Mouse (Mus musculus) liver, embryonic 15.5 days (tissue): Measurements from ENCODE around the gene Fv1. TPM values are rescaled to one million over a fixed set of nuclear protein-coding genes. Genes with fewer than 3 reads are reported as not detected.
A peak's percentile ranks its signal among the peaks of the same experiment; 100 is the strongest.
"Not testable (repeated sequence)": the region's sequence is repeated elsewhere in the genome, so short reads cannot be mapped to it uniquely, and the experiment has no call there.

ENCODE experiments used
- ATAC-seq: fragments of 200-750 bp; cut with Nextera tagmentation; 2 replicates; pipeline ENCODE4 v1.8.0; 2017; ENCODE audit warnings: moderate number of reproducible peaks, mild to moderate bottlenecking, moderate library complexity; ENCODE audit not compliant: insufficient read depth
- H3K27ac ChIP-seq: fragments of 300-500 bp; sonication (generic); replicated peaks from 2 replicates; pipeline ENCODE4 v1.5.1; 2015; ENCODE audit warnings: mild to moderate bottlenecking, inconsistent platforms
- H3K27me3 ChIP-seq: fragments of 300-500 bp; sonication (generic); 2 replicates; pipeline ENCODE4 v1.6.1; 2015; ENCODE audit warnings: mild to moderate bottlenecking, inconsistent platforms
- H3K36me3 ChIP-seq: fragments of 300-500 bp; sonication (generic); replicated peaks from 2 replicates; pipeline ENCODE4 v1.6.1; 2015; ENCODE audit warnings: moderate library complexity, mild to moderate bottlenecking, inconsistent platforms
- H3K4me1 ChIP-seq: fragments of 300-500 bp; sonication (generic); replicated peaks from 2 replicates; pipeline ENCODE4 v1.6.1; 2015; ENCODE audit warnings: inconsistent platforms
- H3K4me2 ChIP-seq: fragments of 300-500 bp; sonication (generic); 2 replicates; pipeline ENCODE4 v1.6.1; 2015; ENCODE audit warnings: moderate library complexity, mild to moderate bottlenecking, inconsistent platforms
- H3K4me3 ChIP-seq: fragments of 300-500 bp; sonication (generic); replicated peaks from 2 replicates; pipeline ENCODE4 v1.5.1; 2015; ENCODE audit warnings: mild to moderate bottlenecking, inconsistent platforms
- H3K9ac ChIP-seq: fragments of 300-500 bp; sonication (generic); 2 replicates; pipeline ENCODE4 v1.6.1; 2015; ENCODE audit warnings: moderate library complexity, mild to moderate bottlenecking, inconsistent platforms
- H3K9me3 ChIP-seq: fragments of 300-500 bp; sonication (generic); replicated peaks from 2 replicates; pipeline ENCODE4 v1.6.1; 2016; ENCODE audit warnings: inconsistent platforms
- WGBS: fragments of 180-500 bp; shearing (Covaris S2); methylation state at CpG from one replicate; pipeline ENCODE4 v1.1.7; 2015; ENCODE audit warnings: mixed read lengths; ENCODE audit not compliant: insufficient replicate concordance; 5-methylcytosine and 5-hydroxymethylcytosine counted together
- polyA plus RNA-seq: library from polyadenylated mRNA; unstranded; fragments of >200 nt; fragmentation: Nextera tagmentation; extraction: Ambion mirVana; gene quantifications from 2 replicates; pipeline ENCODE4 v1.2.1, GENCODE M21; 2015

Gene Fv1
- polyA plus RNA-seq, 1 experiment from 2014 or later: 2.1 TPM

DNA sequence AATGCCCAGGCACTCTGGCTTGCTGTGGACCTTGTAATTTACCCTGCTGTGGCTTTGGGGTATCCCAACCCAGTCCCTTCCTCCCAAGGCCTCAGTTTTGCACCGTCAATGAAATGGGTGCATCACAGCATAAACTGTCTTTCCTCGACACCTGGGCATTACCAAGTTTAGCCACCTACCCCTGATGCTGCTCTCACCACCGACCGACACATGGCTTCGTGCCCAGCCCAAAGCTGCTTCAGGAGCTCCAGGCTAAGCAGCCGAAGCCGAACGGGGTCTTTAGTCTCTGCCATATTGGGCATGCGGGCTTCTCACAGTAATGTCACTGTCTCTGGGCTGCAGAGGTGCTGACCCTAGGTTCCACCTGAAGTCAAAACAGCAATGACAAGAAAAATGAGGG is 2.7 kb upstream of the Fv1 start:
- Histone ChIP-seq H3K4me3 (no peak overlapping the region), H3K9me3 (no peaks in the 10 kb centered on the region), H3K27ac (no peak overlapping the region; the same call in 1 of the 2 replicates), H3K36me3 (peaks cover 51% of the 10 kb centered on the region), H3K4me2 (no peak overlapping the region), H3K9ac (no peak overlapping the region), H3K4me1 (peaks cover 41% of the 10 kb centered on the region), H3K27me3 (no peaks in the 10 kb centered on the region)
- no peak for ATAC-seq
- 91% methylated on average over 9 of the region's 9 CpGs for WGBS

- Histone ChIP-seq H3K36me3 (peaks cover 47% of the 10 kb centered on the region), H3K4me3 (peak overlapping the region; percentile 87), H3K4me1 (peaks cover 43% of the 10 kb centered on the region), H3K4me2 (peak overlapping the region; percentile 80)
- H3K9me3 ChIP-seq, ATAC-seq, H3K27me3 ChIP-seq, H3K27ac ChIP-seq, H3K9ac ChIP-seq: not testable (repeated sequence)
- WGBS: 59% methylated on average over 3 of the region's 3 CpGs
Measured at GRCm38 (mm10) chr4:147866793-147867192, 2.0 kb upstream of the Fv1 start.

GRCm38 (mm10) chr4:147867563-147868449 is 973 bp upstream of the Fv1 start:
- ATAC-seq: no peak

GRCm38 (mm10) chr4:147869238-147869637 is 459 bp downstream of the Fv1 start:
- ATAC-seq: no peak
- Histone ChIP-seq H3K9me3 (no peaks in the 10 kb centered on the region), H3K4me3 (peak overlapping the region; percentile 87), H3K9ac (peak overlapping the region; percentile 59), H3K27ac (peak overlapping the region; percentile 77), H3K4me2 (peak overlapping the region; percentile 83), H3K4me1 (peaks cover 43% of the 10 kb centered on the region), H3K36me3 (peaks cover 46% of the 10 kb centered on the region), H3K27me3 (no peaks in the 10 kb centered on the region)
- 8% methylated on average over 5 of the region's 5 CpGs for WGBS

More at GRCm38 (mm10) chr4:147867563-147868449, 973 bp upstream of the Fv1 start:
- H3K9me3 ChIP-seq: no peaks in the 10 kb centered on the region
- H3K4me2 ChIP-seq: peak overlapping the region; percentile 80
- H3K4me3 ChIP-seq: peak overlapping the region; percentile 87
- H3K27me3 ChIP-seq: no peaks in the 10 kb centered on the region
- WGBS: 4% methylated on average over 22 of the region's 22 CpGs
- peaks cover 45% of the 10 kb centered on the region for H3K36me3 ChIP-seq
- H3K27ac ChIP-seq: peak overlapping the region; percentile 84
- H3K4me1 ChIP-seq: peaks cover 43% of the 10 kb centered on the region
- peak overlapping the region; percentile 84 for H3K9ac ChIP-seq

GRCm38 (mm10) chr4:147875852-147876575 is 7.2 kb downstream of the Fv1 start:
- WGBS: 49% methylated on average over 4 of the region's 4 CpGs

DNA sequence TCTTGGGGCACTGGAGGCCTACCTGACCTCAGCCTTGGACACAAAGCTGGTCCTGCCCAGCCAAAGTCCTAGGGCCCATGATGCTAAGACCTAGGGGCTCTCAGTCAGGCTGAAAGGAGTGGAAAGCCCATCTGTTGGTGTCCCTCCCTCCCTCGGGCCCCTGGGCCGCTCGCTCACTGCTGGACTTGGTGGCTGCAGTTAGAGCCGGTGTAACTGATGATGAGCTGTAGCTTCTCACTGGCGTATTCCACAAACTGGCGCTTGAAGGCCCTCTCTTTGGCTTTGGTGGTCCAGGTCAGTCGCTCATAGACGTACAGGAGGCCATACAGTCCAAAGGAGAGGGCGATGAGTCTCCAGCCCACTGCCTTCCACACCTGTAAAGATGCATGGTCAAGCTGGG is 9.8 kb downstream of the Fv1 start:
- Histone ChIP-seq H3K4me1 (peaks cover 10% of the 10 kb centered on the region), H3K27ac (no peak overlapping the region), H3K27me3 (no peaks in the 10 kb centered on the region), H3K9me3 (no peaks in the 10 kb centered on the region), H3K36me3 (peaks cover 87% of the 10 kb centered on the region), H3K4me3 (no peak overlapping the region), H3K4me2 (no peak overlapping the region), H3K9ac (no peak overlapping the region)
- no peak for ATAC-seq
- 84% methylated on average over 9 of the region's 9 CpGs for WGBS

More at GRCm38 (mm10) chr4:147875852-147876575, 7.2 kb downstream of the Fv1 start:
- Histone ChIP-seq H3K36me3 (peaks cover 82% of the 10 kb centered on the region), H3K4me1 (peaks cover 13% of the 10 kb centered on the region), H3K9me3 (no peaks in the 10 kb centered on the region), H3K4me2 (no peak overlapping the region), H3K9ac (no peak overlapping the region), H3K27me3 (no peaks in the 10 kb centered on the region), H3K4me3 (no peak overlapping the region), H3K27ac (no peak overlapping the region)
- no peak for ATAC-seq

DNA sequence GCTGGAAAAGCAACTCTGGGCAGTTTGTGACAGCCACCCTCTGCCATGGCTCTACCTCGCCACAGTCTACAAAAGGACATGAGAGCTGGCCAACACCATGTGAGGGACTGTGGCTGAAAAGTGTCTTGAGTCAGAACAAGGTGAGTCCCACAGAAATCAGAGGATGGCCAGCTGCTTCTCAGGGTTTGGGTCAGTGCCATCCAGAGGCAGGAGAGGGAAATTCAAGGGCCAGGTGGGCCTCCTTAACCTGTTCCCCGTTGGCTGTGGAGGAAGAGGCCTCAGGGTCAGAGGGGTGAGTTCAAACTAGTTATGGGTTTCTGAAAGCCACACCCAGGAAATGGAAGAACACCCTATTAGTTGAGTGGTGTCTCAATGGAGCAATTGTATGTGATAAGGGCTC is 10.7 kb downstream of the Fv1 start:
- ATAC-seq: no peak
- Histone ChIP-seq H3K27me3 (no peaks in the 10 kb centered on the region), H3K9ac (no peak overlapping the region), H3K9me3 (no peaks in the 10 kb centered on the region), H3K4me3 (no peak overlapping the region), H3K4me2 (no peak overlapping the region), H3K36me3 (peaks cover 87% of the 10 kb centered on the region), H3K27ac (no peak overlapping the region), H3K4me1 (peaks cover 10% of the 10 kb centered on the region)
- WGBS: 55% methylated on average over 2 of the region's 2 CpGs

DNA sequence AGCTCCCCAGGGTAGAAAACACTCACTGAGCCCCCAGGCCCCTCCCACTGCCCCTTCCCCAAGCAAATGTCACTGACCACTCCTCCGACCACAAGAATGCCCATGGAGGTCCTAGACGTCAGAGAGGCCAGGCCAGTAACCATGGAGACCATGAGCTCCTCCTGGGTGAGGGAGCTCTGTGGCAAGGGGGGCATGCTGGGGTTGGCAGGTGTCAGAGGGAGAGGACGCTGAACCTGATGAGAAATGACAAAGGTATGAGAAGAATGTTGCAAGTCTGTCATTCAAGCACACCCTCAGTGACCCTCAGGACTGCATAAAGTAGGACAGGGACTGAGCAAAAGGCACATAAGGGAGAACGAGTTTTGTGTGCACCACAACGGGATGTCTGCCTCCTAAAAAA is 11.1 kb downstream of the Fv1 start:
- no peaks in the 10 kb centered on the region for H3K27me3 ChIP-seq
- no peak overlapping the region for H3K4me2 ChIP-seq
- no peaks in the 10 kb centered on the region for H3K9me3 ChIP-seq
- peaks cover 10% of the 10 kb centered on the region for H3K4me1 ChIP-seq
- no peak overlapping the region for H3K9ac ChIP-seq
- H3K36me3 ChIP-seq: peaks cover 85% of the 10 kb centered on the region
- WGBS: 69% methylated on average over 5 of the region's 5 CpGs
- no peak for ATAC-seq
- H3K27ac ChIP-seq: no peak overlapping the region
- H3K4me3 ChIP-seq: no peak overlapping the region

GRCm38 (mm10) chr4:147881792-147882191 is 13.0 kb downstream of the Fv1 start:
- H3K27ac ChIP-seq: no peak overlapping the region
- no peak for ATAC-seq
- H3K9me3 ChIP-seq: no peaks in the 10 kb centered on the region
- no peak overlapping the region for H3K4me3 ChIP-seq
- H3K4me2 ChIP-seq: no peak overlapping the region
- H3K4me1 ChIP-seq: no peaks in the 10 kb centered on the region
- 77% methylated on average over 7 of the region's 7 CpGs for WGBS
- no peaks in the 10 kb centered on the region for H3K27me3 ChIP-seq
- peaks cover 84% of the 10 kb centered on the region for H3K36me3 ChIP-seq
- no peak overlapping the region for H3K9ac ChIP-seq

GRCm38 (mm10) chr4:147883041-147883440 is 14.3 kb downstream of the Fv1 start:
- Histone ChIP-seq H3K27me3 (no peaks in the 10 kb centered on the region), H3K4me1 (no peaks in the 10 kb centered on the region), H3K9me3 (no peaks in the 10 kb centered on the region), H3K4me3 (no peak overlapping the region), H3K9ac (no peak overlapping the region), H3K4me2 (no peak overlapping the region), H3K27ac (no peak overlapping the region), H3K36me3 (peaks cover 93% of the 10 kb centered on the region)
- 78% methylated on average over 6 of the region's 6 CpGs for WGBS
- no peak for ATAC-seq

DNA sequence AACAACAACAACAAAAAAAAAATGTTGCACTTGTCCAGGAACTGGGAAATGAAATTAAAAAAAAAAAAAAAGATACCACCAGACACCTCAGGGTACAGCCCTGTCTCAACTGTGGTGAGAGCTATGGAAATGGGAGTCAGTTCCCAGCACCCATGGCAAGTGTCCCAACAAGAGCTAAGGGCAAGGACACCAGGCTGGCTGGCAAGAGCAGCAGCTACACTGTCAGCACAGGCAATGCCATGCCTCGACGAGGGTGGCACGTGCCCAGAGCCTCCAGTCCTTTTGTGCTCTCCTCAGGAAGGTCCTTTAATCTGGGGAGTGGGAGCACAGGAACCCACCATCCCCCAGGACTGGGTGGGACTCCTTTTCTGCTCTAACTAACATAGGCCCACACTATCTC is 15.4 kb downstream of the Fv1 start:
- WGBS: 83% methylated on average over 3 of the region's 3 CpGs
- H3K27me3 ChIP-seq: no peaks in the 10 kb centered on the region
- H3K4me1 ChIP-seq: no peaks in the 10 kb centered on the region
- H3K27ac ChIP-seq: no peak overlapping the region
- H3K36me3 ChIP-seq: peaks cover 94% of the 10 kb centered on the region
- no peak overlapping the region for H3K4me3 ChIP-seq
- H3K4me2 ChIP-seq: no peak overlapping the region
- ATAC-seq: no peak
- H3K9ac ChIP-seq: no peak overlapping the region
- H3K9me3 ChIP-seq: no peaks in the 10 kb centered on the region
